Mouse (Mus musculus) effector memory CD4-positive, alpha-beta T cell, adult 5 months (primary cell): ENCODE results near the gene Vmn2r116. TPM values are rescaled to one million over a fixed set of nuclear protein-coding genes. Genes with fewer than 3 reads are reported as not detected.

Source experiments
- polyA plus RNA-seq: library from polyadenylated mRNA; unstranded; fragments of 100-300 nt; shearing (Covaris generic); gene quantifications from one replicate; pipeline ENCODE4 v1.2.1, GENCODE M21; 2017

Gene Vmn2r116
- not detected for polyA plus RNA-seq

GRCm38 (mm10) chr17:23384304-23384703, at the start of gene Vmn2r116:
Gene Vmn2r116, plus strand, starts transcription at chr17:23384604.

GRCm38 (mm10) chr17:23343441-23343840, 41.0 kb upstream of the Vmn2r116 start, which contains the start of gene Vmn2r115:
Gene Vmn2r115, plus strand, starts transcription at chr17:23343741.

Other genes with a start within 250 kb of the Vmn2r116 start
- gene Zfp40, start 191.4 kb upstream of the Vmn2r116 start, polyA plus RNA-seq, result 4.3 TPM
- gene Vmn2r114, start 72.1 kb upstream of the Vmn2r116 start, polyA plus RNA-seq, result 0.09 TPM
- gene Vmn2r115, start 40.9 kb upstream of the Vmn2r116 start, polyA plus RNA-seq, result 0.05 TPM
- gene Vmn2r117, start 95.1 kb downstream of the Vmn2r116 start, polyA plus RNA-seq, result not detected
- gene Zfp213, start 179.6 kb downstream of the Vmn2r116 start, polyA plus RNA-seq, result 6.9 TPM
- gene Zfp13, start 214.9 kb downstream of the Vmn2r116 start, polyA plus RNA-seq, result not detected
- gene Zscan10, start 216.3 kb downstream of the Vmn2r116 start, polyA plus RNA-seq, result 4.8 TPM